Mouse (Mus musculus): ENCODE results near the gene Ranbp2.

Ranbp2 gene

DNA sequence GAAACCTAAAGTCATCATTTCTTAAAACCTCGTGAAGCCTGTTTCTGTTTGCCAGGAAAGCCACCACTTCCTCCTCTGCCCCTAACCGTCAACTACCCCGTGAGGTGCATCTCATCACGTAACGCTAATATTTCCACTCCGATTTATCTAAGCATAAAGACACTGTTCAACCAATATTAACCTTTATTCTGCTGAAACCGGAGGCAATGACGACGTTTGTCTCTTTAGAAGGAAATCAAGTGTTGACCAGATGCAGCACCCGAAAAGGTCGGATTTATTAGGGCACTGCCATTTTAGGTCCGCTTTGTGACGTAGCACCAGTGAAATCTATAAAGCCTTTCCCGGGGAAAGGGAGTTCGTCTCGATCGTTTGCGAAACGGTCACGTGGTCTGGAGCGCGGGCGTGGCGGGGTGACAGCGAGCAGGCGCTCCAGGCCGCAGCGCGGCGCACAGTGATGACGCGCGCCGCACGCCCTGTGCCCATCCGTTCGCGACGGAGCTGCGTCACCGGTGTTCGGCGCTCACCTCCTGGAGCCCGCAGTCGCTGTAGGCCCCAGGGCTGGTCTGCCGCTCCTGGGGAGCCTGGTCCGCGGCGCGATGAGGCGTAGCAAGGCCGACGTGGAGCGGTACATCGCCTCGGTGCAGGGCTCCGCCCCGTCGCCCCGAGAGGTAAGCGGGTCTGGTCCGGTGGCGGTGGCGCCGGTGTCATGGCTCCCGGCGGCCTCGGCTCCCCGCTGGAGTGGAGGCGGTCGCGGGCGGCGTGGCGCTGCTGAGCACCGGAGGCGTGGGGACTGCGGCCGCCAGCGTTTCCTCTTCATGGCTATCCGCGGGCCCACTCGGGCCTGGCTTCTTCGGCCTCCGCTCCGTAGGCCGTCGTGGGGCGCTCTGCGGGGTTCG, at the start of gene Ranbp2:
Gene Ranbp2 (plus strand): TSS at position 537 of the 896 bp plus-strand sequence.
- DNase-seq (ENCODE audit: low read depth), result peak; percentile 98

DNA sequence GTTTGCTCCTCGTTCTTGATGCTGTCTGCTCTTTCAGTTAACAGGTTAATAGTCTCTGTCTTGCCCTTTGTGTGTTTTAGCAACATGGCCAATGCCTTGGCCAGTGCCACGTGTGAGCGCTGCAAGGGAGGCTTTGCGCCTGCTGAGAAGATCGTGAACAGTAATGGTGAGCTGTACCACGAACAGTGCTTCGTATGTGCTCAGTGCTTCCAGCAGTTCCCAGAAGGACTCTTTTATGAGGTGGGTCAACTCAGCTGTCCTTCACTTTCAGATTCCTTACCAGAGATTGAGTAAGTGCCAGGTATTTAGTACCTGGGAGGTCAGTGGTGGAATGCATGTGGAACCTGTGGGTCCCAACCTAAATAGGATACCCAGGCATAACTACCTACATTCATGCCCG, 47.8 kb upstream of the Ranbp2 start:
- no peak for DNase-seq (ENCODE audit: low read depth)

- DNase-seq (ENCODE audit: low read depth), result no peak
Measured at GRCm38 (mm10) chr10:58401838-58402237, 44.9 kb upstream of the Ranbp2 start.

GRCm38 (mm10) chr10:58404639-58405038, 42.1 kb upstream of the Ranbp2 start:
- no peak for DNase-seq (ENCODE audit: low read depth)

GRCm38 (mm10) chr10:58405285-58405948, 41.3 kb upstream of the Ranbp2 start:
- no peak for DNase-seq (ENCODE audit: low read depth)

DNA sequence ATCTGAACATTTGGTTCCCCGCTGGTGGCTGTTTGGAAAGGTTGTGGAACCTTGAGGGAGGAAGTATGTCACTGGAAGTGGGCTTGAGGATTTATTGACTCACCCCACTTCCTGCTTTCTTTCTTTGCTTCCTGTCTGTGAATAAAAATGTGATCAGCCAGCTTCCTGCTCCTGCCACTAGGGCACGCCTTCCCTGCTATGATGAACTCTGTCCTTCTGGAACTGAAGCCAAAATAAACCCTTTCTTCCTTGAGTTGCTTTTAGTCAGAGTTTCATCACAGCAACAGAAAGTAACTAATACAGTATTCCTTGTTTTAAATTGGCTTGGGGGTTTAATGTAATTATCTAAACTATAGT, 40.8 kb upstream of the Ranbp2 start:
- DNase-seq (ENCODE audit: low read depth), result peak; percentile 33

- no peak for DNase-seq (ENCODE audit: low read depth)
Measured at GRCm38 (mm10) chr10:58412331-58412730, 34.4 kb upstream of the Ranbp2 start.

DNA sequence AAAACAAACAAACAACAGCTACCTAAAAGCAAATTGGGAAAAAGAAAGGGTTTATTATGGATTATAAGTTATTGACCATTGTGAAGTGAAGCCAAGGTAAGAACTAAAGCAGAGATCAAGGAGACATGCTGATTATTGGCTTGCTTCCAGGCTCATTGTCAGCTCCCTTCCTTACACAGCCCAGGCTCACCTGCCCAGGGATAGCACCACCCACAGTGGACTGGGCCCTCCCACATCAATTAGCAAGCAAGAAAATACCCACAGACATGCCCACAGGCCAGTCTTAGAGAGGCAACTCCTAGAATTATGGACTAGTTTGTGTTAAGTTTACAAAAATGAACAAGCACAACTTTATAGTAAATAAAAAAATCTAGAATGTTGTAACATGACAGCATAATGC, 33.9 kb upstream of the Ranbp2 start:
- no peak for DNase-seq (ENCODE audit: low read depth)

GRCm38 (mm10) chr10:58416702-58417101, 30.0 kb upstream of the Ranbp2 start:
- DNase-seq (ENCODE audit: low read depth), result no peak

DNA sequence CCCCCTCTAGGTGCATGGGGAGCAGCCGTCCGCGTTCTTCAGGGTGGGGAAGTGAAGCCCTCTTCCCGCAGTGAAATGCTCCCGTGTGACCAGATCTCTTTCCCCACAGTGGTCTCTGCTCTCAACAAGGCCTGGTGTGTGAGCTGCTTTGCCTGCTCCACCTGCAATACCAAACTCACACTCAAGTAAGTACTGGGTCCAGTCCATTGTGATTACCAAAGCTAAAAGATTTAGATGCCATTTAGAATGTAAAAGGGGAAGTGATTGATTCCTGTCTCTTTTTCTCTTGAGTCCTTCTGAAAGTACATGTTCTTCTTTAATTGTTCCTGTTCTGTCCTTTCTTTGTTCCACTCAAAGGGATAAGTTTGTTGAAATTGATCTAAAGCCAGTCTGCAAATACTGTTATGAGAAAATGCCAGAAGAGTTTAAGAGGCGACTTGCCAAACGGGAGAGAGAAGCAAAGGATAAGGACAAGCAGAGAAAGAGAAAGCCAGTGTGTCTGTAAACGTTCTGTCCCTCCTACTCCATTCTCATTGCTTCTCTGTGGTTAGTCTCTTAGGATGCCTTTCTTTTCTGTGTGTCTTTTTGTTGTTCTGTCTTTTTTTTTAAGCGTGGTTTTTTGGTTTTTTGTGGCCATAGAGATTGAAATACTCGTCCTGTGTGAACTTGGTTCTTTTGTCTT, 28.3 kb upstream of the Ranbp2 start:
- no peak for DNase-seq (ENCODE audit: low read depth)

- DNase-seq (ENCODE audit: low read depth), result no peak
Measured at GRCm38 (mm10) chr10:58427930-58428329, 18.8 kb upstream of the Ranbp2 start.

DNA sequence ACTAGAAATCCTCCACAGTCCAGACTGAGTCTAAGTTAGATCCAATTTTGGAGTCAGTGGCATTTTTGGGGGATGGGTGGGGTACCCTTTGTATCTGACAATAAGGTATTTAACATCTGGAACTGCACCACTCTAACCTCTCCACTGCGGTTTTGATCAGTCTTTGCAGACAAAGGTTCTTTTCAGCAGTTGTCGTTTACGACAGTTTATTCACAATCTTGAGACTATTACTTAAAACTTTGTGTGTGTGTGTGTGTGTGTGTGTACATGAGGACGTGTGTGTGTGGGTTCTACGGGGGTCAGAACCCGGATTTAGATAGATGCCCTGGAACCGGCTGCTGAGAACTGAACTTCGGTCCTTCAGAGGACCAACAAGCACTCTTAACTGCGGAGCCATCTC, 870 bp upstream of the Ranbp2 start:
- no peak for DNase-seq (ENCODE audit: low read depth)

DNA sequence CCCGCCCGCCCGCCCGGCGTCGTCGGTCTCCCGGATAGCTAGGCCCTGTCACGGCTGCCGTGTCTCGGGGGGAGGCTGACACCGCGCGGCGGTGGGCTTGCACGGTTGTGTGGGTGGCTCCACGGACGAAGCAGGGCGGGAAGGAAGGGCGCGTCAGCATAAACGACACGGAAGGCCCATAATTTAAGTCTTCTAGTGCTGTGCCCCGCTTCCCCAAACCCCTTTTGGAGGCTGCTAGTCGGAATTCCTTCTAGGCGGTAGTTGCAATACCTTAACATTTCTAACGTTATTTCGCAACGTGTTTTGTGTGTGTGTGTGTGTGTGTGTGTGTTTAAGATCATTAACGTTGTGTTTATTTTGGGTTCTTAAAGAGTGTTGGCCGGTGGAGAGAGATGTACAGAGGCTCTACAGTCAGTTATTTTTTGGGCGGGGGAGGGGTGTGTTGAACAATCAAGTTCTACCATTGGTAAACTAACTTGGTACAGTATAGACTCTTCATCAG, 611 bp downstream of the Ranbp2 start:
- DNase-seq (ENCODE audit: low read depth), result peak; percentile 74

- no peak for DNase-seq (ENCODE audit: low read depth)
Measured at GRCm38 (mm10) chr10:58451575-58451974, 4.9 kb downstream of the Ranbp2 start.

DNA sequence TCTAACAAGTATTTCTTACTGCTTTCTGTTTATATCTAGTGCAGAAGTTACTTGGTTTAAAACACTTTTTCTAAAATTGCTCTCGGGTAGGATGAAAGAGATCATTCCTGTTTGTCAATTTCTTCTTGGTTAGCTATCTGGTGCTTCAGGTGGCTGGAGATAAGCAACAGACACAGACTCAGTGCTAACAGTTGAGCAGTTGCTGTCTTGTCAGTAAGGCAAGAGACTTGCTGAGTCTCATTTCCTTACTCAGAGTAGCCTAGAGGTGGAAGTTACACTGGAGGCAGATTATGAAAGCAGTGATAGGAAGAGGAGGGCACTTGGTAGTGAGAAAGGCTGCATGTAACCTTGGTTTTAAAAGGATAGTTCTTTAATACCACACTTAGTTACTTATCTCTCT, 5.5 kb downstream of the Ranbp2 start:
- DNase-seq (ENCODE audit: low read depth), result no peak

GRCm38 (mm10) chr10:58459896-58460295, 13.2 kb downstream of the Ranbp2 start:
- DNase-seq (ENCODE audit: low read depth), result no peak

DNA sequence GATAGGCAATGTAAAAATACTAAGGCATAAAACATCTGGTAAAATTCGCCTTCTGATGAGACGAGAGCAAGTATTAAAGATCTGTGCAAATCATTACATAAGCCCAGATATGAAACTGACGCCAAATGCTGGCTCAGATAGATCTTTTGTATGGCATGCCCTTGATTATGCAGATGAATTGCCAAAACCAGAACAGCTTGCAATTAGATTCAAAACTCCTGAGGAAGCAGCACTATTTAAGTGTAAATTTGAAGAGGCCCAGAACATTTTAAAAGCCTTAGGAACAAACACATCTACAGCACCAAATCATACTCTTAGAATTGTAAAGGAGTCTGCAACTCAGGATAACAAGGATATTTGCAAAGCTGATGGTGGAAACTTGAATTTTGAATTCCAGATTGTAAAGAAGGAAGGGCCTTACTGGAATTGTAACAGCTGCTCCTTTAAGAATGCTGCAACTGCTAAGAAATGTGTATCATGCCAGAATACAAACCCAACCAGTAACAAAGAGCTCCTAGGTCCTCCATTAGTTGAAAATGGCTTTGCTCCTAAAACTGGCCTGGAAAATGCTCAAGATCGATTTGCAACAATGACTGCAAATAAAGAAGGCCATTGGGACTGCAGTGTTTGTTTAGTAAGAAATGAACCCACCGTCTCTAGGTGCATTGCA, 30.5 kb downstream of the Ranbp2 start:
- no peak for DNase-seq (ENCODE audit: low read depth)

- no peak for DNase-seq (ENCODE audit: low read depth)
Measured at GRCm38 (mm10) chr10:58478071-58478578, 31.4 kb downstream of the Ranbp2 start.

- no peak for DNase-seq (ENCODE audit: low read depth)
Measured at GRCm38 (mm10) chr10:58479954-58480490, 33.3 kb downstream of the Ranbp2 start.

- no peak for DNase-seq (ENCODE audit: low read depth)
Measured at GRCm38 (mm10) chr10:58491031-58491430, 44.3 kb downstream of the Ranbp2 start.

GRCm38 (mm10) chr10:58495637-58496036, 48.9 kb downstream of the Ranbp2 start:
- DNase-seq (ENCODE audit: low read depth), result peak; percentile 16

GRCm38 (mm10) chr10:58496732-58497131, 50.0 kb downstream of the Ranbp2 start:
- DNase-seq (ENCODE audit: low read depth), result peak; percentile 19
